Mouse (Mus musculus) myocyte (in vitro differentiated cells): ENCODE measurements at regions not wholly inside any gene's neighbourhood (a gene's known extent, or its start where the extent isn't known, plus 50 kb on each side); places are given as distances from the start of the nearest gene placed in this dataset.

ENCODE experiments used
- H3K27me3 ChIP-seq: one replicate; pipeline ENCODE4 v1.6.1; 2011; ENCODE audit not compliant: control insufficient read depth, insufficient read depth, insufficient read length
- H3K36me3 ChIP-seq: one replicate; pipeline ENCODE4 v1.6.1; 2011; ENCODE audit not compliant: control insufficient read depth, insufficient read depth
- H3K4me2 ChIP-seq: one replicate; pipeline ENCODE4 v1.6.1; 2011; ENCODE audit warnings: low read depth, control low read depth
- H3K4me3 ChIP-seq: one replicate; pipeline ENCODE4 v1.5.1; 2011; ENCODE audit warnings: mild to moderate bottlenecking, control low read depth, moderate library complexity
- H3K79me2 ChIP-seq: one replicate; pipeline ENCODE4 v1.6.1; 2011; ENCODE audit not compliant: control insufficient read depth, insufficient read depth
- H3ac ChIP-seq: one replicate; pipeline ENCODE4 v1.6.1; 2011; ENCODE audit not compliant: control insufficient read depth, insufficient read length
- CEBPB ChIP-seq: IDR thresholded peaks from 2 replicates; pipeline ENCODE4 v1.6.1; 2011; ENCODE audit warnings: mild to moderate bottlenecking, moderate library complexity; ENCODE audit not compliant: poor library complexity, insufficient read depth, severe bottlenecking
- E2F4 ChIP-seq: IDR thresholded peaks from one replicate; pipeline ENCODE4 v1.6.1; 2011; ENCODE audit warnings: mild to moderate bottlenecking, control low read depth, moderate library complexity; ENCODE audit not compliant: insufficient read depth
- MAX ChIP-seq: IDR thresholded peaks from one replicate; pipeline ENCODE4 v1.6.1; 2011; ENCODE audit warnings: low read depth, mild to moderate bottlenecking, control low read depth
- MYOD1 ChIP-seq, 3 experiments: IDR thresholded peaks; one replicate each; pipeline ENCODE4 v1.6.1; 2011; ENCODE audit warnings: control low read depth in 2 of 3, low read depth in 2 of 3, mild to moderate bottlenecking in 2 of 3, moderate library complexity in 1 of 3; ENCODE audit not compliant: insufficient read length in 2 of 3, control insufficient read depth in 1 of 3
- MYOG ChIP-seq, 3 experiments: IDR thresholded peaks; one replicate each; pipeline ENCODE4 v1.6.1; 2011; ENCODE audit warnings: control low read depth in 2 of 3, low read depth in 2 of 3, mild to moderate bottlenecking in 2 of 3; ENCODE audit not compliant: insufficient read length in 2 of 3, control insufficient read depth in 1 of 3, insufficient read depth in 1 of 3
- POLR2A ChIP-seq: IDR thresholded peaks from one replicate; pipeline ENCODE4 v1.6.1; 2011; ENCODE audit warnings: low read depth, mild to moderate bottlenecking, control low read depth, moderate library complexity; ENCODE audit not compliant: insufficient read length
- POLR2AphosphoS2 ChIP-seq: IDR thresholded peaks from one replicate; pipeline ENCODE4 v1.6.1; 2011; ENCODE audit warnings: low read depth, control low read depth; ENCODE audit not compliant: insufficient read length
- REST ChIP-seq: IDR thresholded peaks from one replicate; pipeline ENCODE4 v1.6.1; 2011; ENCODE audit warnings: mild to moderate bottlenecking, control low read depth, moderate library complexity; ENCODE audit not compliant: insufficient read depth, insufficient read length
- SRF ChIP-seq: IDR thresholded peaks from one replicate; pipeline ENCODE4 v1.6.1; 2011; ENCODE audit warnings: low read depth; ENCODE audit not compliant: control insufficient read depth, insufficient read length
- TCF12 ChIP-seq: IDR thresholded peaks from one replicate; pipeline ENCODE4 v1.6.1; 2011; ENCODE audit warnings: mild to moderate bottlenecking, control low read depth; ENCODE audit not compliant: poor library complexity, insufficient read depth, severe bottlenecking
- TCF3 ChIP-seq: IDR thresholded peaks from one replicate; pipeline ENCODE4 v1.6.1; 2011; ENCODE audit warnings: low read depth, control low read depth; ENCODE audit not compliant: insufficient read length
- USF1 ChIP-seq: IDR thresholded peaks from one replicate; pipeline ENCODE4 v1.6.1; 2011; ENCODE audit warnings: low read depth, mild to moderate bottlenecking, control low read depth, moderate library complexity

GRCm38 (mm10) chr2:163146481-163146880 is 56.4 kb upstream of the Tox2 start:
- H3K4me2 ChIP-seq = no peak overlapping the region
- H3ac ChIP-seq = no peak overlapping the region
- no peaks in the 10 kb centered on the region for H3K79me2 ChIP-seq
- TF ChIP-seq E2F4 = no peak
- no peak for TF ChIP-seq POLR2AphosphoS2
- no peak for TF ChIP-seq MYOG (IDR thresholded peaks at IDR 0.05; ENCODE audit: control insufficient read depth in 1 of 3, insufficient read depth in 1 of 3, insufficient read length in 2 of 3, low read depth in 2 of 3)
- TF ChIP-seq POLR2A = no peak
- TF ChIP-seq MAX = no peak
- no peak for TF ChIP-seq TCF3
- no peak for TF ChIP-seq REST
- no peak for TF ChIP-seq CEBPB
- no peak for TF ChIP-seq MYOD1 (IDR thresholded peaks at IDR 0.05; ENCODE audit: control insufficient read depth in 1 of 3, insufficient read length in 2 of 3, low read depth in 2 of 3)
- no peak for TF ChIP-seq USF1
- no peak for TF ChIP-seq TCF12
- no peak for TF ChIP-seq SRF
- H3K27me3 ChIP-seq = peaks cover 31% of the 10 kb centered on the region
- H3K4me3 ChIP-seq = no peak overlapping the region
- no peaks in the 10 kb centered on the region for H3K36me3 ChIP-seq

GRCm38 (mm10) chr2:163147381-163147780 is 55.5 kb upstream of the Tox2 start:
- Histone ChIP-seq H3K79me2 (no peaks in the 10 kb centered on the region), H3ac (no peak overlapping the region)
- TF ChIP-seq MYOD1 (IDR thresholded peaks at IDR 0.05; ENCODE audit: control insufficient read depth in 1 of 3, insufficient read length in 2 of 3, low read depth in 2 of 3) (no peak), REST (no peak), E2F4 (no peak), MAX (no peak), TCF3 (no peak), CEBPB (no peak), SRF (no peak), POLR2AphosphoS2 (no peak), USF1 (no peak), POLR2A (no peak), TCF12 (no peak)

GRCm38 (mm10) chr2:163151016-163151415 is 51.9 kb upstream of the Tox2 start:
- TF ChIP-seq TCF3 = no peak
- no peak for TF ChIP-seq POLR2A
- TF ChIP-seq E2F4 = no peak
- no peak overlapping the region for H3K4me3 ChIP-seq
- H3K27me3 ChIP-seq = no peaks in the 10 kb centered on the region
- no peak overlapping the region for H3K4me2 ChIP-seq
- no peaks in the 10 kb centered on the region for H3K36me3 ChIP-seq
- no peak overlapping the region for H3ac ChIP-seq
- no peaks in the 10 kb centered on the region for H3K79me2 ChIP-seq

More at GRCm38 (mm10) chr2:163147381-163147780, 55.5 kb upstream of the Tox2 start:
- H3K4me2 ChIP-seq = no peak overlapping the region
- no peaks in the 10 kb centered on the region for H3K36me3 ChIP-seq
- peaks cover 25% of the 10 kb centered on the region for H3K27me3 ChIP-seq
- H3K4me3 ChIP-seq = no peak overlapping the region

GRCm38 (mm10) chr2:163152340-163153033 is 50.4 kb upstream of the Tox2 start:
- TF ChIP-seq MYOG (IDR thresholded peaks at IDR 0.05; ENCODE audit: control insufficient read depth in 1 of 3, insufficient read depth in 1 of 3, insufficient read length in 2 of 3, low read depth in 2 of 3) (no peak), POLR2AphosphoS2 (no peak), TCF12 (no peak), E2F4 (no peak), MYOD1 (IDR thresholded peaks at IDR 0.05; ENCODE audit: control insufficient read depth in 1 of 3, insufficient read length in 2 of 3, low read depth in 2 of 3) (no peak), POLR2A (no peak), CEBPB (no peak), REST (no peak), TCF3 (no peak), MAX (no peak), SRF (no peak), USF1 (no peak)
- H3K4me3 ChIP-seq = no peak overlapping the region
- no peaks in the 10 kb centered on the region for H3K79me2 ChIP-seq
- no peak overlapping the region for H3ac ChIP-seq
- no peaks in the 10 kb centered on the region for H3K27me3 ChIP-seq
- no peak overlapping the region for H3K4me2 ChIP-seq
- H3K36me3 ChIP-seq = no peaks in the 10 kb centered on the region
